Mouse (Mus musculus): ENCODE data around the gene Plac9a.
A peak's percentile ranks its signal among the peaks of the same experiment; 100 is the strongest.
"Not testable (repeated sequence)": the region's sequence is repeated elsewhere in the genome, so short reads cannot be mapped to it uniquely, and the experiment has no call there.

Plac9a gene

GRCm38 (mm10) chr14:25865251-25865650 lies 37.6 kb downstream of the Plac9a start:
- no peak for DNase-seq (ENCODE audit: low spot score in 2 of 2)

DNA sequence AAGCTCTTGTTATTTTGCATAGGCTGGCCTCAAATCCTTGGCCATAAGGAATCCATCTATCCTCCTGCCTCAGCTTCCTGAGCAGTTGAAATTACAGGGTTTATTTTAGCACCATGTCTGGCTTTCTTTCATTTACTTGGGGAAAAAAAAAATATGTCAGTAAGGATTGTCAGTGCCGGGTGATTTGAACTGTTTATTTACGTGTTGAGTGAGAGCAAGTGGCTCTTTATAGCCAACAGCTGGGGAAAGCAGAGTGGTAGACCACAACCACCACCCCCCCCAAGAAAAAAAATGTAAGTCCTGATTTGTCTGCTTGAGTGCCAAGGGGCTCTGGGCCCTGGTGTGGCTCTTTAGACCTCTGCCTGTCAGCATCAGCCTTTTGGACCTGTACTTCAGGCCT lies 39.2 kb downstream of the Plac9a start:
- DNase-seq (ENCODE audit: low spot score in 2 of 2) = no peak

DNA sequence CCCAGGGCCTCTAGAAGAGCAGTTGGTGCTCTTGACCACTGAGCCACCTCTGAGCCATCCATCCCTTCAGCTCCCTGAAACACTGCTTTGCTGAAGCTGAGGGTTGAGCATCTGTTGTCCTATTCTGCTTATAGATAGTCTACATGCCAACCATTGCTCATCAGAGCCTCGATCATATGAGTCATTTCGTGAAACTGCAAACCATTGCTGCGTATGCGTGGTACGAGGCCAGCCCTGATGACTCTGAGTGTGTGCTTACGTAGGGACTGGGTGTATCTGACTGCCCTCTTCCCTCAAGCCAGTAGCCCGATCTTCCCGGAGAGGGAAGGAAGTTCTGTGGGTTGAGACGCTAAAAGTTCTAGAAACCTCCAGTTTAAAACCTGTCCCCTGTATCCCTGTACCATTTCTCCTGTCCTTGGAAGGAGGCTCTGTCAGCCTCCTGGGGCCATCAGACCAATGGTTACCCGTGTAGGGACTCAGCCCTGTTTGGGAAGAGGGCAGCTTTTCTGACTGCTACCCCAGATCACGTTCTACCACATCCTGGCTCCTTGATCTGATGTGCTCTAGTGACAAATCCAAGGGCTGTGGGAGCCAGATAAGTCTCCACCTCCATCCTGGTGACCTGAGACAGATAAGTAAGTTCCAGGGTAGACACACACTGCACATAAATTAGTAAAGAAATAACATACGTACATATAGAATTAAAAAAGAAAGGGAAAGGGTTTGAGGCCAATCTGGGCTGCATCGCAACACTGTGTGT lies 40.9 kb downstream of the Plac9a start:
- DNase-seq (ENCODE audit: low spot score in 2 of 2) = no peak

DNA sequence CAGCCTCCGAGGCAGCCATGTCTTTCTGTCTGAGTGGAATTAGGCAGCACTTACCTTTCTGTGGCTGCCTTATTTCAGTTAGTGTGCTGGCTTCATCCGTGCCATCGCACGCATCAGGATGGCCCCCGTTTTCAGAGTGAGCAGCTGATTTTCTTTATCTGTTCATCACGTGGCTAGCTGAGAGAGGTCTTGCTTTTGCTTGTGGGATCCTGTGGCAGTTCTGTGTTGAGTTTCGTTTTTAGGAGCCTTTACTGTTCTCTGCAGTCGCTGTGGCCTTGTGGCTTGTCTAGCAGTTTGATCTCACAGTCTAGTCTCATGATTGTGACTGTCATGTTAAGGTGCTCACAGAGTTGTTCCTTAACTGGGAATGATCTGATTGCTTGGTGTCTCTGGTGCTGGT lies 45.0 kb downstream of the Plac9a start:
- no peak for DNase-seq (ENCODE audit: low spot score in 2 of 2)

GRCm38 (mm10) chr14:25857168-25857621 lies 45.7 kb downstream of the Plac9a start:
- no peak for DNase-seq (ENCODE audit: low spot score in 2 of 2)

GRCm38 (mm10) chr14:25855241-25855885 lies 47.5 kb downstream of the Plac9a start:
- DNase-seq (ENCODE audit: low spot score in 2 of 2) = no peak

GRCm38 (mm10) chr14:25853717-25854452 lies 49.0 kb downstream of the Plac9a start:
- no peak for DNase-seq (ENCODE audit: low spot score in 2 of 2)

DNA sequence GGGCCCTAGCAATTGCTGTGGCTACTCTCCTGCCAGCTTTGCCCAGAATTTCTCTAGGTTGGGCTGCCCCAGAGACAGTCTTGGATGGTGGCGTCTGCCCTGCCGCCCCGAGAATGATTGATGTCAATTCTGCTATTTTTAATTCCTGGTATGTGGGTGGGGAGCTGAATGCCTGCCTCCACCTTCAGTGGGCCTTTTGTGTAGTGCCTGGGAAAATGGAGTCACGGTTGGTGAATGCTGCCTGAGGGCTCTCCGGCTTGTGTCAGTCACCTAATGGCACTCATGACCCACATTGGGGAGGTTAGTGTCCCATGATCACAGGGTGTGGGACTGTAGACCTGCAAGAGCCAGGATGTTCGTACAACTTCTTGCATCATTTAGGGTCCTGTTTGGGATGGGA lies 49.6 kb downstream of the Plac9a start:
- no peak for DNase-seq (ENCODE audit: low spot score in 2 of 2)

- DNase-seq (ENCODE audit: low spot score in 2 of 2) = no peak
Observed at GRCm38 (mm10) chr14:25852121-25852561, 50.8 kb downstream of the Plac9a start.

DNA sequence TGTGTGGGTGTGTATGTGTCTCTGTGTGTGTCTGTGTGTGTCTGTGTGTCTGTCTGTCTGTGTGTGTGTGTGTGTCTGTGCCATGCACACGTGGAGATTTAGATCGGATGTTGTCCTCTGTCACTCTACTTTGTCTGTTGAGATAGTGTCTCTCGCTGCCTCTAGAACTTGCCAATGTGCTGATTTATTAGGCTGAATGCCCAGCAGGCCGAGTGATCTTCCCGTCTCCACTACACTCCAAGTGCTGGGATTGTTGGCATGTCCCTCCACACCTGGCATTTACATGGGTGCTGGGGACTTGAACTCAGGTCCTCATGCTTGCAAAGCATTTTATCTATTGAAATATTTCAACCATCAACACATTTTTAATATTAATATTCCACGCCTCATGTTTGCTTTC lies 51.7 kb downstream of the Plac9a start:
- no peak for DNase-seq (ENCODE audit: low spot score in 2 of 2)

GRCm38 (mm10) chr14:25850433-25850832 lies 52.5 kb downstream of the Plac9a start:
- DNase-seq (ENCODE audit: low spot score in 2 of 2) = no peak

- DNase-seq (ENCODE audit: low spot score in 2 of 2) = not testable (repeated sequence)
Observed at GRCm38 (mm10) chr14:25848708-25849107, 54.2 kb downstream of the Plac9a start.

DNA sequence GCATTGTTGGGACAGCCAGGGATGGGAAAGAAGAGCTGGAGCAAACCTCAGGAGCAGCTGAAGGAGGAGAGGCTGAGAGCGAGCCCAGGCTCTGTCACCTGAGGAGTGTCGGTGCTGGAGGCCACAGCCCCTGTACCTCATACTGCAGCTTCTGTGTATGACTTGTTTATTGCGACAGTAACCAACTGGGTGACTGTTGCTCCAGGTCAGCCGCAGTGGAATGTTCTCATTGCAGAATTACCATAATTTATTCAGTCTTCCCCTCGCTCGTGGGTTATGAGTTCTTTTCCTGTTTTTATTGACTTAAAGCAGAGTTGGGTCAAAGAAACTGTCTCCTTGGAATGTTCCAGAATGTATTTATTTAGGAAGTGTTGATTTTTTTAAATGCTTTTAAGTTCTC lies 54.7 kb downstream of the Plac9a start:
- DNase-seq (ENCODE audit: low spot score in 2 of 2) = no peak

- no peak for DNase-seq (ENCODE audit: low spot score in 2 of 2)
Observed at GRCm38 (mm10) chr14:25847660-25848059, 55.2 kb downstream of the Plac9a start.

- no peak for DNase-seq (ENCODE audit: low spot score in 2 of 2)
Observed at GRCm38 (mm10) chr14:25846516-25846915, 56.4 kb downstream of the Plac9a start.

DNA sequence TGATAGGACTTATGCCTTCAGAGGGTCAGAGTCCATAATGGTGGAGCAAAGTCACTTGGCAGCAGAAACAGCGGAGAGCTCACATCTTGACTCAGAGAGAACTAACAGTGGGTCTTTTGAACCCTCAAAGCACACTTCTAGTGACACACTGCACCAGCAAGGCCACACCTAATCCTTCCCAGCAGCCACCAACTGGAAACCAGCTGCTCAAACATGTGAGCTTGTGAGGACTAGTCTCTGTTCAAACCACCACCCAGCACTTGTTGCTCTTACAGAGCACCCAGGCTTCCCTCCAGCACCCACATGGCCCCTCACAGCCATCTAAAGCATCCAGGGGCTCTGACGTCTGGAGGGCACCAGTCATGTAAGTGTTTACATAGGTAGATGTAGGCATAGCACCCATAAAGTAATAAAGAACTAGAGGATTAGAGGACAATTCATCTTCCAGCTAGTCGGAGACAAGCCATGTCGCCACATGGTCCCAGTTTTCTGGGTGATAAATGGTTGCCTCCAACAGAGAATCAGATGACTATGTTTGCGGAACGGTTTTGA lies 57.0 kb downstream of the Plac9a start:
- DNase-seq (ENCODE audit: low spot score in 2 of 2) = no peak

- DNase-seq (ENCODE audit: low spot score in 2 of 2) = no peak
Observed at GRCm38 (mm10) chr14:25844372-25844771, 58.5 kb downstream of the Plac9a start.

DNA sequence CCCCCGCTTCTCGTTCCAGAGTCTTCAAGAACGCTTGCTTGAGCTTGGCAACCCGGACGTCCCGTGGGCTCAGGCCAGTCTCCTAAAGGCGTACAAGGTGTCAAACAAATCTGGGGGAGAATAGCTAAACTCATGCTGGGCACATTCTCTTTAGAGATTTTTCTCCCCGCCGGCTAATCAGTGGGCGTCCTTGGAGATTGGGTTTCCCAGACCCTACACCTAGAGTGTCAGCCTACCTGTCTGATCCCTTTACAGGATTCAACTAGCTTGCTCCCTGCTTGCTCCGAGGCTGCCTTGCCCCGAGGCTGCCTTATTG lies 60.3 kb downstream of the Plac9a start:
- no peak for DNase-seq (ENCODE audit: low spot score in 2 of 2)

DNA sequence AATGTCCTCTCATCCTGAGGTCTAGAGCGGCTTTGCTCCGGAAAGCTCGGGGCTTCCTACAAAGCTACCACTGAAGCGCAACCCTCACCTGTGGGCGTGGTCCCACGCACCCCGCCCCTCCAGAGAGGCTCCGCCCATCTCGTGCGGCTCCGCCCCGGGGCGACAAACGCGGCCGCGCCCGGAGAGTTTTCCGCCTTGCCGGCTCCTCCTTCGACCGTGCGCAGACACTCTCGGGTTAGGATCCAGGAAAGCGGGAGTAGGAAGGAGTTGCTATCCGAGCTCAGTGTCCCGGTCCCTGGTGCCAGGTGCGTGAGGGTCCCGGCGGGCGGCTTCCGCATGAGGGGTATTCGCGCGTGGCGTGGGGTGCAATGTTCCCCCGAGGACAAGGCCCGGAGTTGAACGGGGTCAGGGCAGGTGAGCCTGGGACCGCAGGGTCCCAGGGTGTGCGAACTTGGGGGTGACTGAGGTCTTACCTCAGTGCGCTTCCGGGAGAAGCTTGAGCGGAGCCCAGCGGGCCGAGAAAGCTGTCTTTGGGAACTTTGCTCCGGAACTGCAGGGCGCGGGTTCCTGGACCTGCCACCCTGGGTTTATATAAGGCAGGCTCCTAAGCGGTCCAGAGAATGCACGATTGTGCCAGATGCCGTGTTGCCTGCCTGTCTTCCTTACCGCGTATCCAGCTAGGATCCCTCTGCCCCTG lies 60.8 kb downstream of the Plac9a start, which contains the start of gene Anxa11:
Gene Anxa11, plus strand, starts transcription at position 166 of the 697 bp plus-strand sequence.
- peak; percentile 81 to 94 for DNase-seq (ENCODE audit: low spot score in 2 of 2)

DNA sequence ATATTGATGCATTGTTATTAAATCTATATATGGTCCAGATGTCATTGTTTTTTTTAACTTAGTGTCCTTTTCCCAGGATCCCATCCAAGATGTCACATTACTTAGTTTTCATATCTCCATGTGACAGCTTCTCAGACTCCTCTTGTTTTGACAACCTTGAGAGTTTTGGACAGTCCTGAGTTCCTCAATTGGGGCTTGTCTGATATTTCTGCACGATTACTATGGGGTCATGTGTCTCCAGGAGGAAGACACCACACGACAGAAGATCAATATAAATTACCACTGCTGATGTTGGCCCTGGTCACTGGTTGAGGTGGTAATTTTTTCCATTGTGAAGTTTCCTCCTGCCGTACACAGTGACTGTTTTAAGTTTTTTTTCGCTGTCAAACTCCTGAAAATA lies 61.3 kb downstream of the Plac9a start:
- DNase-seq (ENCODE audit: low spot score in 2 of 2) = no peak

- no peak for DNase-seq (ENCODE audit: low spot score in 2 of 2)
Observed at GRCm38 (mm10) chr14:25840961-25841360, 61.9 kb downstream of the Plac9a start.

DNA sequence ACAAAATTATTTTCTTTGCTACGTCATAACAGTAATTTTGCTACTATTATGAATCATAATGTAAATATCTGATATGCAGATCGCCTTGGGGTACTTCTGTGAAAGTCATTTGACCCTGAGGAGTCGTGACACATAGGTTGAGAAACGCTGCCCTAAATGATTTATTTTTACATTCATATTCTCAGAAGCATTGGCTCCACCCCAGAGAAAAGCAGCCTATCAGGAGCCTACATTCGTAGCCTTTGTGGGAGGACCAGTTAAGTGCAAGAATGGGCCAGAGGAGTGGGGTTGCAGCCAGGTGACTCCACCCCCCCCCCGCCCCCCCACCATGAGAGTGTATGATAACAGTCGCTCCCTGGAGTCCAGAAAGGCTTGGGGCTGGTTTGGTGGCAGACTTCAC lies 63.1 kb downstream of the Plac9a start:
- DNase-seq (ENCODE audit: low spot score in 2 of 2) = no peak
